Mouse (Mus musculus) liver, embryonic 16.5 days (tissue): ENCODE measurements around the gene Rnf20. TPM values are rescaled to one million over a fixed set of nuclear protein-coding genes. Genes with fewer than 3 reads are reported as not detected.

Source experiments
- ATAC-seq: fragments of 200-750 bp; cut with Nextera tagmentation; 2 replicates; pipeline ENCODE4 v1.8.0; 2017; ENCODE audit warnings: low read depth, mild to moderate bottlenecking, moderate number of reproducible peaks, moderate library complexity
- H3K27ac ChIP-seq: fragments of 300-500 bp; sonication (generic); 2 replicates; pipeline ENCODE4 v1.5.1; 2014; ENCODE audit warnings: mild to moderate bottlenecking, low read length
- H3K27me3 ChIP-seq: fragments of 300-500 bp; sonication (generic); 2 replicates; pipeline ENCODE4 v1.6.1; 2014; ENCODE audit warnings: low read depth, low read length, mixed read lengths; ENCODE audit not compliant: control insufficient read depth, insufficient read depth
- H3K36me3 ChIP-seq: fragments of 300-500 bp; sonication (generic); 2 replicates; pipeline ENCODE4 v1.6.1; 2014; ENCODE audit warnings: mild to moderate bottlenecking; ENCODE audit not compliant: control insufficient read depth, insufficient read depth
- H3K4me1 ChIP-seq: fragments of 300-500 bp; sonication (generic); 2 replicates; pipeline ENCODE4 v1.6.1; 2014; ENCODE audit warnings: low read depth, low read length, mixed read lengths; ENCODE audit not compliant: control insufficient read depth
- H3K4me2 ChIP-seq: fragments of 300-500 bp; sonication (generic); 2 replicates; pipeline ENCODE4 v1.6.1; 2014; ENCODE audit warnings: low read depth, low read length, mixed read lengths
- H3K4me3 ChIP-seq: fragments of 300-500 bp; sonication (generic); 2 replicates; pipeline ENCODE4 v1.5.1; 2014; ENCODE audit warnings: low read depth, mild to moderate bottlenecking, low read length
- H3K9ac ChIP-seq: fragments of 300-500 bp; sonication (generic); 2 replicates; pipeline ENCODE4 v1.6.1; 2014; ENCODE audit warnings: low read depth, low read length
- H3K9me3 ChIP-seq: fragments of 300-500 bp; sonication (generic); replicated peaks from 2 replicates; pipeline ENCODE4 v1.6.1; 2016; ENCODE audit warnings: low read length; ENCODE audit not compliant: control insufficient read depth
- WGBS: fragments of 180-500 bp; shearing (Covaris S2); extraction: QIAGEN DNeasy Blood & Tissue Kit; methylation state at CpG from one replicate; pipeline ENCODE4 v1.1.7; 2014; ENCODE audit not compliant: insufficient replicate concordance; 5-methylcytosine and 5-hydroxymethylcytosine counted together
- polyA plus RNA-seq: library from polyadenylated mRNA; unstranded; fragments of >200 nt; fragmentation: Nextera tagmentation; extraction: Ambion mirVana; gene quantifications from 2 replicates; pipeline ENCODE4 v1.2.1, GENCODE M21; 2015

The Rnf20 gene
- polyA plus RNA-seq = 13.6 and 13.7 TPM in 2 replicates

DNA sequence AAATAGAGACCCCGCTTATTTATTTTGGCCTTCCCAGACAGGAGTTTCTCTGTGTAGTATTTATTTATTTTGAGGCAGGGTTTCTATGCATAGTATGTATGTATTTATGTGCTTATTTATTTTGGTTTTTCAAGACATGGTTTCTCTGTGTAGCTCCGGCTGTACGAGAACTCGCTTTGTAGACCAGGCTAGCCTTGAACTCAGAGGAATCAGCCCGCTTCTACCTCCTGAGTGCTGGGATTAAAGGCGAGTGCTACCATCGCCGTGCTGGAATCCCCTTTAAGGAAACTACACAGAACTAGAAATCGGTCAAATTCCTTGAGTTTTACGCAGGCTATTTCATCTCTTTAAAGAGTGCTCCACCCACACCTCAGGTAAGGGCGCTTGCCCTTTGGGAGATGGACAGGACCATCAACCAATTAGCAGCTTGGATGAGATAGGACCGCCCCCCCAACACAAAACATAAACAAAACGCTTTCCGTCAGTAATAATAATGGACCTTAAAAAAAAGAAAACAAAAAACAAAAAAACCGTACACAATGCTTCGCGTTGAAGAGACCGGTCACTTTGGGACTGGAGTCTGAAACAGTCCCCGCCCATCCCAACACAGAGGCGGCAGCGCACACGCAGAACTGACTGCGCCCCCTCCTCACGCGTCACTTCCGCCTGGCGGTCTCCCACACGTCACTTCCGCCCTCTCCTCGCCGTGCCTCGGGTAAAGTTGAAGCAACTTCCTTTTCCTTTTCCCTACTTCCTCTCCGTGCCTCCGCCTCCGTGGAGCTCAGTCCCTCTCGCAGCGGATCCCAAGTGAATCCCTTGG is at the start of gene Rnf20:
Rnf20 (plus strand) TSS at position 688 of the 820 bp plus-strand sequence.
- WGBS = 3% methylated on average over 37 of the region's 37 CpGs
- Histone ChIP-seq H3K36me3 (peaks cover 10% of the 10 kb centered on the region; the same call in 1 of the 2 replicates), H3K27me3 (no peaks in the 10 kb centered on the region), H3K9me3 (no peaks in the 10 kb centered on the region), H3K4me1 (peaks cover 5% of the 10 kb centered on the region; the same call in 1 of the 2 replicates), H3K9ac (peak within 1 kb of the TSS; percentile 94), H3K27ac (peak within 1 kb of the TSS; percentile 91), H3K4me3 (peak within 1 kb of the TSS; percentile 96), H3K4me2 (peak within 1 kb of the TSS; percentile 91)
- ATAC-seq = peak; percentile 96

DNA sequence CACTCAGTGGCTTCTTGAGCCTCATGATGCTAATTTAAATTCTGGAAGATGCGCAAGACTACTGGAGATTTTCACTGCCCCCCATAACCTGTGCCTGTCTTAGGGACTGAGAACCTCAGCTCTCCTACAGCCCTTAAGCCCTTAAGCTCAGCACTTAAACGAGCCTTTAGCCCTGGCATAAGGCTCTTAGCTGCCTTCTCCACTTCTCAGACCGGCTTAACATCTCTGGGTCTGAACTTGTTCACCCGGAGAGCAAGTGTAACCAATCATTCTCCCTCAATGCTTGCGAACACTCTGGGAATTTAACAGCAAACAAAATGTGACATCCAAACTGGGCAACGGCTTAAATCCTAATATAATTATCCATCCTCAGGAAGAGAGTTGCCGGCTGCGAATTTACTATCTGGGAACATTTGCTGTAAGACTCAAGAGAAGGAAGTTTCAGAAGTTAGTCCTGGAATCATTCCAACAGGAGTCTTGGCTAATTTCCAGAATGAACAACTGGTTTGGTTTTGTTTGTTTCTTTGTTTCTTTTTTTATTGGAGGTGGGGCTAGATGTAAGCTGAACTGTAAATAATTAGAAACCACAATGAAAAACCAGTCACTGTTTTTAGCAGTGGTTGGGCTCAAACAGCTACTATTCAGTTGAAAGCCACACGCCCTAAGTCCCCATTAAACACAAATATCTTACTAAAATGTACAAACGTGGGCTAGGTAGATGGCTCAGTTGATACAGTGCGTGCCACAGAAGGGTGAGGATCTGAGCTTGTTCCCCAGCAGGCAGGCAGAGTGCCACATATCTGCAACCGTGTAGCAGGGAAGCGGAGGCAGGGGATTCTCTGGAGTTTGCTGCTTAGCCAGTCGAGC is 47.6 kb upstream of the Rnf20 start:
- Histone ChIP-seq H3K36me3 (no peaks in the 10 kb centered on the region), H3K4me3 (no peak overlapping the region), H3K4me1 (peaks cover 11% of the 10 kb centered on the region), H3K9ac (no peak overlapping the region), H3K27me3 (no peaks in the 10 kb centered on the region), H3K4me2 (no peak overlapping the region), H3K27ac (no peak overlapping the region), H3K9me3 (no peaks in the 10 kb centered on the region)
- ATAC-seq = no peak
- 68% methylated on average over 14 of the region's 14 CpGs for WGBS

DNA sequence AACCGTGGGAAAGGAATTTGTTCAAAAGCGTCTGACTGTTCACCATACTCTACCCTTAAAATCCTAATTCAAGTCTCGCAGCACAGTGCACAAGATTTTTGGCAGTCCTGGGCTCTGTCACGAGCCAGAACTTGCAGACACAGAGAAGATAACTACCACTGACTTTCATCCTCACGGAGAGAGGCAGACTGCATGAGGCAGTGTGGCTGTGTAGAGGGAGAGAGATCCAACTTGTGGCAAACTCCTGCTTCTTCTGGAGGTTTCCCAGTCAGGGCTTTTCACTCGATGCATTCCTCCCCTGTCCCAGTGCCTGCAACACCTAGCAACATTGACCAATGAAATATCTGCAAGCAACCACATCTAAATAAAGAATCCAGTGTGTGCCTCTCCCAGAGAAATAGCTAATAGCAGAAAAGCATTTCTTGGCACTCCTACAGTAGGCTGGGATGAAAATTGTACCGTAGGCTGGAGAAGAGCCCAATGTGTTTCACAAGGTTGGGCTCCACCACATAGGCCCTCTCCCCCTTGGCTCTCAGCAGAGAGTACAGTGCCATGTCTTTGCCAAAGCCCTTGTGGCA is 46.2 kb upstream of the Rnf20 start:
- H3K4me1 ChIP-seq = peaks cover 10% of the 10 kb centered on the region
- no peak overlapping the region for H3K27ac ChIP-seq
- H3K9ac ChIP-seq = no peak overlapping the region
- H3K9me3 ChIP-seq = no peaks in the 10 kb centered on the region
- H3K27me3 ChIP-seq = no peaks in the 10 kb centered on the region
- H3K4me3 ChIP-seq = no peak overlapping the region
- 61% methylated on average over 7 of the region's 7 CpGs for WGBS
- H3K4me2 ChIP-seq = no peak overlapping the region
- H3K36me3 ChIP-seq = no peaks in the 10 kb centered on the region
- no peak for ATAC-seq

DNA sequence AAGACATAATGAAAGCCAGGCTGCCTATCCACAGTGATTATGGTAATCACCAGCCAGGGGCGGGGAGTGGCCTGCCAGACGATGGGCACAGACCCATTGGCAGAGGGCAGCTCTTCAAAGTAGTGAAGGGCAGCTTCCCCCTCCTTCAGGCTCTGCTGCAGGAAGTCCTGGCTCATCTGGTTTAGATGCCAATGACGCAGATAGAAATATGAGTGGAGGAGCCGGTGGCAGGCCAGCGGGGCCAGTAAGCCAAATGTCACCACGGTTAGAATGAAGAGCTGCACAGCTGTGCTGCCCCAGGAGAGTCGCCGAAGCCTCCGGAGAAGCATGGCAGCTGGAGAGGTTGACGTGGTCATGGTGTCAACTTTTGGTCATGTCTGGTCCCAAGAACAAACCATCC is 45.0 kb upstream of the Rnf20 start:
- Histone ChIP-seq H3K36me3 (no peaks in the 10 kb centered on the region), H3K9me3 (no peaks in the 10 kb centered on the region), H3K4me1 (no peaks in the 10 kb centered on the region; the same call in 1 of the 2 replicates), H3K4me2 (no peak overlapping the region), H3K27ac (no peak overlapping the region), H3K4me3 (no peak overlapping the region), H3K27me3 (no peaks in the 10 kb centered on the region), H3K9ac (no peak overlapping the region)
- 74% methylated on average over 10 of the region's 10 CpGs for WGBS
- no peak for ATAC-seq

DNA sequence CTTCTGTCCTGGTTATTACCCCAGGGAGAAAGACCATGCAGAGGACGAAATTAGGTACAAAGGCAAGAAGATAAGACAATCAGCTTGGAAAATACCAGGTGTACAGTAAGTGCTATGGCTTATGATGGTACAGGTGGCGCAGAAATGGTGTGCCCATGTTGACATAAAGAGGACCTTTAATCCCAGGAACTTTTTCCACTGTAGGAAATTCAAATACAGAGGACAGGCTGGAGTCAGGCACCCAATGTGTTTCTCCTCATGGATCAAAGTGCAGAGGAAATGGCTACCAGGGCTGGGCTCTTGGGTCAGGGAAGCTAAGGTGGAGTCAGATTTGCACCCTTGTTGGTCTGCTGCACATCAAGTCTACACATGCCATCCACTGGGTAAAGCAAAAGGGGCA is 41.7 kb upstream of the Rnf20 start:
- no peaks in the 10 kb centered on the region for H3K9me3 ChIP-seq
- H3K9ac ChIP-seq = no peak overlapping the region
- no peak overlapping the region for H3K4me2 ChIP-seq
- WGBS = 60% methylated on average over 2 of the region's 2 CpGs
- H3K4me1 ChIP-seq = no peaks in the 10 kb centered on the region; the same call in 1 of the 2 replicates
- 0 out of 2 replicates have a peak overlapping the region, but pooled peaks have one; percentile 22 for H3K27ac ChIP-seq
- peak; percentile 50 for ATAC-seq
- H3K4me3 ChIP-seq = no peak overlapping the region
- no peaks in the 10 kb centered on the region for H3K27me3 ChIP-seq
- H3K36me3 ChIP-seq = no peaks in the 10 kb centered on the region

DNA sequence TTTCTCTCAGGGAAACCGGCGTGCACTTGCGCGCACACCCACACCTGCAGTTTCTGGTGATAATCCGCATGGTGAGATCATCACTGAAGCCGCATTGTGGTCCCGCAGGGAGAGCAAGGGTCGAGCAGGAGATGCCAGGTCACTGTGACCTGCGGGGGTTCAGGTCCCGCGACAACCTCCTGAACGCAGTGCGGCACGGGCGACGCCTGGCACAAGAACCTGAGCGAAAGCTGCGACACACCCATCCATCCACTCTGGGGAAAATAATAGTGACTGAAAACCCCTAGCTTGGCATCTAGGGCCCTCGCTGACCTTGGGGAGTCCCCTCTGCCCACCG is 35.0 kb upstream of the Rnf20 start:
- peaks cover 2% of the 10 kb centered on the region; the same call in 1 of the 2 replicates for H3K27me3 ChIP-seq
- no peaks in the 10 kb centered on the region for H3K9me3 ChIP-seq
- peak overlapping the region; percentile 76 for H3K4me3 ChIP-seq
- WGBS = under 1% methylated on average over 20 of the region's 20 CpGs
- ATAC-seq = peak; percentile 30; the same call in 1 of the 2 replicates
- H3K36me3 ChIP-seq = no peaks in the 10 kb centered on the region
- peak overlapping the region; percentile 67 for H3K9ac ChIP-seq
- H3K4me2 ChIP-seq = peak overlapping the region; percentile 91
- H3K4me1 ChIP-seq = peaks cover 8% of the 10 kb centered on the region
- peak overlapping the region; percentile 44 for H3K27ac ChIP-seq

DNA sequence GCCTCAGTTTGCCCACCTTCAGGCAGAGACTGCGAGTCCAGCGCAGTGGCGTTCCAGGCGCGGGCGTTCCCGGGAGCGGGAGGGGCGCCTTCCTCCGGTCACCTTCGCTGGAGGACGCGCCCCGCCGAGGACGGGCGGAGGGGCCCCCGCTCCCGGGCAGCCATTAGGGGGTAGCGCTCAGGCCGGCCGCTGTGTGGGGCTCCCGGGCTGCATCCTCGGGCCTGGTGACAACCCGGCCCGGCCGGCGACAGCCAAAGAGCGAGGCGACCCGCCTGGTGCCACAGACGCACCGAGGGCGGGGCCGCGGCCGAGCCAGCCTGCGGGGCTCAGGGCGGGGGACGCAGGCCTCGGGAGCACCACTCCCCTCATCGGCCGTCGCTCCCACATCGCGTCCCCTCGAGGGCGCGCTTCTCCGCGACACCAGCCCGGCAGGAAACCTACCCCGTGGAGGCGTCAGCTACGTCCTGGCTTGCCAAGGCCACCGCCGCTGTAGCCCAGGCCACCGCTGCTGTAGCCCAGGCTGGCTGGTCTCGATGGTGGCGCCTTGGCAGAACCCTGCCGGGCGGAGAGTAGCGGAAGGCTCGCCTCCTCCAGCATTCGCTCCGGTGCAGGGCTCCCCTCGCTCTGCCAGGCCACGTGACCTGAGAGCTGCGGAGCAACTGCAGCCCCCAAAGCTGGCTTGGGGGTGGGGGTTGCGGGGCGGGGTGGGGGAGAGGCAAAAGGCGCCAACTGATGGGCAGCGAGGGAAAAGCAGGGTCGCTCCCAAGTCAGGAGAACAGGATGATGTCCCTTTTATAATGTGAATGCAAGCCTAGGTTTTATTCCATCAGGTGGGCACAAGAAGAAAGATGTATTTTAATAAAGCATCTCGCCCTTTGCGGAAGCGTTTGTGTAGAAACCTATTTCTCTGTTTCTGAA is 34.4 kb upstream of the Rnf20 start, which contains the start of gene Tmem246:
Tmem246 (minus strand) TSS at position 694 of the 918 bp plus-strand sequence.
- Histone ChIP-seq H3K27me3 (peaks cover 2% of the 10 kb centered on the region; the same call in 1 of the 2 replicates), H3K4me3 (peak within 1 kb of the TSS; percentile 76), H3K4me2 (peak within 1 kb of the TSS; percentile 91), H3K27ac (peak within 1 kb of the TSS; percentile 44), H3K9ac (peak within 1 kb of the TSS; percentile 67), H3K9me3 (no peaks in the 10 kb centered on the region), H3K4me1 (peaks cover 8% of the 10 kb centered on the region), H3K36me3 (no peaks in the 10 kb centered on the region)
- peak; percentile 90 for ATAC-seq
- WGBS = under 1% methylated on average over 74 of the region's 77 CpGs

DNA sequence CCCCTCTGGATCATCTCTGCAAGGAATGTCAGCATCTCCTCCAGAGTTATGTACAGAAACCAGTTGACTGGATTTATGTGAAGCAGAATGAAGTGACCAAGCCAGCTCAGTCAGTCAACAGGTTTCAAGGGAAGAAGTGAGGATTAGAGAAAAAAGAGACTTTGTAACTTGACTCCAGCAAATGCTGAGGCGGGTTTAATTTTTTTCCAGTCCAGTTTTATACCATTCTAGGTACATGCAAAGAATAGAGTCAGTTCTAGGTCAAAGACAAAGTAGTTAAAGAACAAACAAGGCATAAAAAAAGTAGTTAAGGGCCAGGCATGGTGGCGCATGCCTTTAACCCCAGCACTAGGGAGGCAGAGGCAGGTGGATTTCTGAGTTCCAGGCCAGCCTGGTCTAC is 28.6 kb upstream of the Rnf20 start:
- Histone ChIP-seq H3K4me1 (no peaks in the 10 kb centered on the region; the same call in 1 of the 2 replicates), H3K4me2 (no peak overlapping the region), H3K4me3 (no peak overlapping the region), H3K27ac (no peak overlapping the region), H3K9ac (no peak overlapping the region), H3K36me3 (no peaks in the 10 kb centered on the region), H3K9me3 (no peaks in the 10 kb centered on the region), H3K27me3 (no peaks in the 10 kb centered on the region)
- no peak for ATAC-seq
- 70% methylated on average over 2 of the region's 2 CpGs for WGBS
